Mouse (Mus musculus) T-helper 17 cell (primary cell): Measurements from ENCODE around the gene Dnttip1.

Experiments used
- in situ Hi-C, 2 experiments: fragments of 300-600 bp; cut with MboI, MseI; formaldehyde crosslinking; loops; 1 replicate in 1 of 2; 2 replicates in 1 of 2; pipeline ENCODE4 v1.15.1; 2025; ENCODE audit warnings: high pct_unique_total_duplicates in 2 of 2

The Dnttip1 gene

GRCm38 (mm10) chr2:164803201-164803920 lies 57.6 kb downstream of the Dnttip1 start:
- in situ Hi-C loops, result no loop called here

- in situ Hi-C loops, result no loop called here
These were observed 58.1 kb downstream of the Dnttip1 start for GRCm38 (mm10) chr2:164803921-164804313.

GRCm38 (mm10) chr2:164804533-164805331 lies 58.9 kb downstream of the Dnttip1 start, which contains the start of the genes Acot8 and Zswim3:
Acot8 (minus strand) TSS chr2:164804882.
Zswim3 (plus strand) TSS chr2:164805098.
- in situ Hi-C loops, result no loop called here

GRCm38 (mm10) chr2:164805332-164805718 lies 59.5 kb downstream of the Dnttip1 start:
- in situ Hi-C loops, result no loop called here

GRCm38 (mm10) chr2:164806614-164807013 lies 60.8 kb downstream of the Dnttip1 start:
- in situ Hi-C loops, result no loop called here

- in situ Hi-C loops, result no loop called here
These were observed 67.8 kb downstream of the Dnttip1 start for GRCm38 (mm10) chr2:164813557-164813956.

GRCm38 (mm10) chr2:164815348-164815747 lies 69.6 kb downstream of the Dnttip1 start:
- in situ Hi-C loops, result no loop called here

- in situ Hi-C loops, result no loop called here
These were observed 70.0 kb downstream of the Dnttip1 start for GRCm38 (mm10) chr2:164815821-164816220.

- in situ Hi-C loops, result no loop called here
These were observed 71.4 kb downstream of the Dnttip1 start for GRCm38 (mm10) chr2:164817206-164817605.

GRCm38 (mm10) chr2:164817703-164818102 lies 71.9 kb downstream of the Dnttip1 start:
- in situ Hi-C loops, result no loop called here
